1 mouse cellular context compared by ENCODE assay signal in the genomic region with DNA sequence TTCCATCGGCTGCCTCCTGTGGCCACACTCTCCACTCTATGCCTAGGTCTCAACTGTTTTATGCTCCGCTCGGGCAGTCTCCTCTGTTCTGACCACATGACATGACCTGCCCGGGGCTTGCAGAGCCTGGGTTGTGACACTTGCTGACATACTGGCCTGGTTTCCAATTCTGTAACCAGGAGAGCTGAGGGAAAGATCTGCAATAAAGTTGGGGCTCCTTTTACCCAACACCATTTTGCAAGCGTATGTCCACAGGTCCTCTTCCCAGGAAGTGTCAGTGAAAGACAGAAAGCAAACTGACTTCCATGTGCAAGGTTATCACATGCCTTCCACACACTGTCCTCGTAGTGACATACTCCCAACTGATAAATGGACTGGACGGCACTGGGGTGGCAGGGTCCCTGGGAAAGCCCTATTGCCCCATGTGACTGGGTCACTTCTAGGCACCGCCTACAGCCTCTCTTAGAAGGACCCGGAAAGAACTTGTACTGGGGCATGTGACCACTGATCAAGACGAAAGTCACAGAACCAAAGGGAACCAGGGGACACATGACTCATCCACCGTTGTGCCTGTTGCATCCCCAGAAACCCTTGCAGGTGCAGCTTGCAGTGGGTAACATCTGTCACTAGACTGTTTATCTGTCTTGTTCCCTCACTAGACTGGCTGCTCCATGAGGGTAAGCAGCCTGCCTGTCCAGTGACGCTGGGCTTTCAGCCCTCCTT.
TF ChIP-seq lines count a peak whose summit lies in the region.

No protein-coding gene starts in this region.

TF ChIP-seq in CH12.LX, 34 proteins besides CTCF, POLR2A, EP300 and RAD21 (continued from another document):
- TF ChIP-seq BHLHE40 (IDR thresholded peaks at IDR 0.05; ENCODE audit: low read depth, low read length) = peak; percentile 95
- peak; percentile 47; the same call in 1 of the 2 replicates for TF ChIP-seq MEF2A (IDR thresholded peaks at IDR 0.05; ENCODE audit: borderline replicate concordance, low read depth, low read length)
- TF ChIP-seq ETS1 (conservative IDR thresholded peaks at IDR 0.05; ENCODE audit: low read depth, low read length) = peak; percentile 98
- peak; percentile 63 for TF ChIP-seq JUND (conservative IDR thresholded peaks at IDR 0.05; ENCODE audit: low read depth, low read length)
- peak; percentile 72; the same call in 1 of the 2 replicates for TF ChIP-seq CHD1 (IDR thresholded peaks at IDR 0.05; ENCODE audit: low read depth, low read length)
- TF ChIP-seq MAZ (IDR thresholded peaks at IDR 0.05; ENCODE audit: low read depth, low read length) = 0 out of 2 replicates have a peak, but pooled peaks have one; percentile 34
- TF ChIP-seq E2F4 (IDR thresholded peaks at IDR 0.05; ENCODE audit: insufficient replicate concordance, low read depth, low read length) = no peak
- TF ChIP-seq CHD2 (IDR thresholded peaks at IDR 0.05; ENCODE audit: low read length) = no peak
- peak; percentile 59; the same call in 1 of the 2 replicates for TF ChIP-seq TBP (conservative IDR thresholded peaks at IDR 0.05; ENCODE audit: low read depth, low read length)
- no peak for TF ChIP-seq ZKSCAN1 (IDR thresholded peaks at IDR 0.05; ENCODE audit: borderline replicate concordance, low read depth, low read length)
- no peak for TF ChIP-seq SMC3 (IDR thresholded peaks at IDR 0.05; ENCODE audit: low read depth, low read length)
- no peak for TF ChIP-seq UBTF (IDR thresholded peaks at IDR 0.05; ENCODE audit: low read depth, low read length)
- no peak for TF ChIP-seq NRF1 (IDR thresholded peaks at IDR 0.05; ENCODE audit: low read depth, low read length)
- peak; percentile 75 for TF ChIP-seq MXI1 (IDR thresholded peaks at IDR 0.05; ENCODE audit: low read depth, low read length)
- peak; percentile 78 for TF ChIP-seq TCF12 (IDR thresholded peaks at IDR 0.05; ENCODE audit: low read depth, low read length)
- TF ChIP-seq NELFE (IDR thresholded peaks at IDR 0.05; ENCODE audit: low read depth, low read length) = peak; percentile 52; the same call in 1 of the 2 replicates
- no peak for TF ChIP-seq KAT2A (IDR thresholded peaks at IDR 0.05; ENCODE audit: insufficient replicate concordance, low read length)
- TF ChIP-seq MAFK (IDR thresholded peaks at IDR 0.05; ENCODE audit: insufficient replicate concordance, low read length) = no peak
- peak; percentile 91 for TF ChIP-seq USF2 (conservative IDR thresholded peaks at IDR 0.05; ENCODE audit: low read depth, low read length)
- TF ChIP-seq SIN3A (IDR thresholded peaks at IDR 0.05; ENCODE audit: low read length) = peak; percentile 71
- peak; percentile 92 for TF ChIP-seq USF1 (IDR thresholded peaks at IDR 0.05; ENCODE audit: low read depth, low read length)
